Mouse (Mus musculus): ENCODE measurements at regions not wholly inside any gene's neighbourhood (a gene's known extent, or its start where the extent isn't known, plus 50 kb on each side); places are given as distances from the start of the nearest gene placed in this dataset.

DNA sequence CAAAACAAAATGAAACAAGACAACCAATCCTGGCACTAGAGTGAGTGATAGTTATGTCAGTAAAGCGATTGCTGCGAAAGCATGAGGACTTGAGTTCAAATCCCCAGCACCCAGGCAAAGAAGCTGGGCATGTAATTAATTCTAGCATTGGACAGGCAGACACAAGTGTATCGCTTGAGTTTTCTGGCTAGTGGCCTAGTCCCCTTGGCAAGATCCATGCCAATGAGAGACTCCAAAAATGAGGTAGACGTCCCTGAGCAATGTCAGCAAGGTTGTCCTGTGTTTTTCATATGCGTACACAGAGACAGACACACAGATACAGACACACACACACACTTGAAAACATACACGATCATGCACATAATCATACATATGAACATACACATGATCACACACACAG is 237.3 kb downstream of the Fgf9 start:
- no peak overlapping the region for H3K4me3 ChIP-seq (replicated peaks in 1 of 3; ENCODE audit: low read depth in 2 of 3, low read length in 2 of 3, poor library complexity in 1 of 3)
- DNase-seq (ENCODE audit: extremely low read depth): no peak
- H3K9ac ChIP-seq (ENCODE audit: insufficient read depth, low read depth): no peak overlapping the region
- no peaks in the 10 kb centered on the region for H3K79me2 ChIP-seq (replicated peaks; ENCODE audit: control insufficient read depth, extremely low read depth, insufficient read depth, poor library complexity, severe bottlenecking)
- H3K36me3 ChIP-seq (replicated peaks in 1 of 2; ENCODE audit: control insufficient read depth in 1 of 2, insufficient read depth in 1 of 2, low read length in 1 of 2): no peaks in the 10 kb centered on the region
- H3K9me3 ChIP-seq (replicated peaks; ENCODE audit: low read length): no peaks in the 10 kb centered on the region
- dilution Hi-C loops (cut with MboI; ENCODE audit: extremely low pct_ligation_motif_present, extremely low pct_unique_long_range_greater_than_20kb, low sequenced_read_pairs) (no loop called here), in situ Hi-C loops (cut with MboI; ENCODE audit: low pct_ligation_motif_present, low pct_unique_long_range_greater_than_20kb, low sequenced_read_pairs) (no loop called here)
- no peaks in the 10 kb centered on the region for H3K27me3 ChIP-seq (replicated peaks)
- H3K4me1 ChIP-seq (ENCODE audit: control insufficient read depth in 1 of 2, insufficient read depth in 2 of 2): no peaks in the 10 kb centered on the region
- H3K27ac ChIP-seq (ENCODE audit: insufficient read depth, low read depth): no peak overlapping the region
- TF ChIP-seq JUND (conservative IDR thresholded peaks at IDR 0.05; ENCODE audit: low read depth, low read length) (no peak), KAT2A (IDR thresholded peaks at IDR 0.05; ENCODE audit: insufficient replicate concordance, low read length) (no peak), CTCF (conservative IDR thresholded peaks at IDR 0.05 in 1 of 2, IDR thresholded peaks at IDR 0.05 in 1 of 2; ENCODE audit: low read depth in 2 of 2, low read length in 2 of 2) (no peak), EP300 (IDR thresholded peaks at IDR 0.05; ENCODE audit: low read length) (no peak), POLR2A (IDR thresholded peaks at IDR 0.05; ENCODE audit: low read depth, low read length) (no peak), MEF2A (IDR thresholded peaks at IDR 0.05; ENCODE audit: borderline replicate concordance, low read depth, low read length) (no peak), MAZ (IDR thresholded peaks at IDR 0.05; ENCODE audit: low read depth, low read length) (no peak), ZC3H11A (IDR thresholded peaks at IDR 0.05; ENCODE audit: low read depth, low read length) (no peak), ZMIZ1 (IDR thresholded peaks at IDR 0.05; ENCODE audit: low read depth, low read length) (no peak), RAD21 (IDR thresholded peaks at IDR 0.05; ENCODE audit: low read depth, low read length) (no peak), JUN (IDR thresholded peaks at IDR 0.05; ENCODE audit: insufficient read depth, low read depth, low read length) (no peak), NELFE (IDR thresholded peaks at IDR 0.05; ENCODE audit: low read depth, low read length) (no peak), USF2 (conservative IDR thresholded peaks at IDR 0.05; ENCODE audit: low read depth, low read length) (no peak), USF1 (IDR thresholded peaks at IDR 0.05; ENCODE audit: low read depth, low read length) (no peak)
- no peak overlapping the region for H3K4me2 ChIP-seq (ENCODE audit: insufficient read depth, low read depth, poor library complexity, severe bottlenecking)

GRCm38 (mm10) chr14:58306832-58307521 is 236.6 kb downstream of the Fgf9 start:
- Histone ChIP-seq H3K4me2 (ENCODE audit: insufficient read depth, low read depth, poor library complexity, severe bottlenecking) (no peak overlapping the region), H3K27me3 (replicated peaks) (no peaks in the 10 kb centered on the region), H3K9me3 (replicated peaks; ENCODE audit: low read length) (no peaks in the 10 kb centered on the region), H3K4me3 (replicated peaks in 1 of 3; ENCODE audit: low read depth in 2 of 3, low read length in 2 of 3, poor library complexity in 1 of 3) (no peak overlapping the region), H3K79me2 (replicated peaks; ENCODE audit: control insufficient read depth, extremely low read depth, insufficient read depth, poor library complexity, severe bottlenecking) (no peaks in the 10 kb centered on the region), H3K36me3 (replicated peaks in 1 of 2; ENCODE audit: control insufficient read depth in 1 of 2, insufficient read depth in 1 of 2, low read length in 1 of 2) (no peaks in the 10 kb centered on the region), H3K4me1 (ENCODE audit: control insufficient read depth in 1 of 2, insufficient read depth in 2 of 2) (no peaks in the 10 kb centered on the region), H3K9ac (ENCODE audit: insufficient read depth, low read depth) (no peak overlapping the region), H3K27ac (ENCODE audit: insufficient read depth, low read depth) (no peak overlapping the region)
- dilution Hi-C loops (cut with MboI; ENCODE audit: extremely low pct_ligation_motif_present, extremely low pct_unique_long_range_greater_than_20kb, low sequenced_read_pairs): no loop called here
- in situ Hi-C loops (cut with MboI; ENCODE audit: low pct_ligation_motif_present, low pct_unique_long_range_greater_than_20kb, low sequenced_read_pairs): no loop called here
- DNase-seq (ENCODE audit: extremely low read depth): no peak
- TF ChIP-seq MAZ (IDR thresholded peaks at IDR 0.05; ENCODE audit: low read depth, low read length): no peak
- no peak for TF ChIP-seq NRF1 (IDR thresholded peaks at IDR 0.05; ENCODE audit: low read depth, low read length)
- no peak for TF ChIP-seq USF2 (conservative IDR thresholded peaks at IDR 0.05; ENCODE audit: low read depth, low read length)
- TF ChIP-seq GABPA (IDR thresholded peaks at IDR 0.05; ENCODE audit: insufficient replicate concordance, low read depth, low read length): no peak
- no peak for TF ChIP-seq NELFE (IDR thresholded peaks at IDR 0.05; ENCODE audit: low read depth, low read length)
- no peak for TF ChIP-seq TBP (conservative IDR thresholded peaks at IDR 0.05; ENCODE audit: low read depth, low read length)
- TF ChIP-seq ZKSCAN1 (IDR thresholded peaks at IDR 0.05; ENCODE audit: borderline replicate concordance, low read depth, low read length): no peak
- TF ChIP-seq SIN3A (IDR thresholded peaks at IDR 0.05; ENCODE audit: low read length): no peak
- TF ChIP-seq ELF1 (IDR thresholded peaks at IDR 0.05; ENCODE audit: low read depth, low read length): no peak
- no peak for TF ChIP-seq IRF4 (IDR thresholded peaks at IDR 0.05; ENCODE audit: low read depth, low read length)

All from CH12.LX (cell line).